Mouse (Mus musculus) layer of hippocampus, adult 2 months (tissue): ENCODE results near the gene Rrp7a. TPM values are rescaled to one million over a fixed set of nuclear protein-coding genes. Genes with fewer than 3 reads are reported as not detected.

Source experiments
- DNase-seq, 2 experiments: peaks; one replicate each; pipeline ENCODE4 v3.0.0; 2022; ENCODE audit warnings: low spot score in 2 of 2
- H3K27ac ChIP-seq: fragments of 200-600 bp; 2 replicates; pipeline ENCODE4 v1.8.1; 2022
- H3K4me3 ChIP-seq: fragments of 200-600 bp; 2 replicates; pipeline ENCODE4 v1.8.1; 2022; ENCODE audit warnings: mild to moderate bottlenecking
- CTCF ChIP-seq: fragments of 200-600 bp; conservative IDR thresholded peaks from 2 replicates; pipeline ENCODE4 v1.8.1; 2022; ENCODE audit warnings: antibody characterized with exemption, mild to moderate bottlenecking, moderate library complexity
- long read RNA-seq, 2 experiments: library from polyadenylated mRNA; stranded (forward); transcript quantifications; one replicate each; pipeline ENCODE4 v2.0.0; 2021; ENCODE audit warnings: borderline mapping rate in 2 of 2
- total RNA-seq, 2 experiments: library from RNA; stranded (reverse); gene quantifications; 2 replicates each; pipeline ENCODE4 v1.2.3; 2021

Gene Rrp7a
- total RNA-seq = 100 to 1,000 TPM; 144 to 151 TPM
- long read RNA-seq, experiment 1, full-length matches to known transcripts = 122 of 135 reads
- long read RNA-seq, experiment 1, partial matches to known transcripts = 0 of 135 reads
- long read RNA-seq, experiment 1, other reads (novel, unspliced or antisense) = 13 of 135 reads
- long read RNA-seq, experiment 2, full-length matches to known transcripts = 171 of 188 reads
- long read RNA-seq, experiment 2, partial matches to known transcripts = 2 of 188 reads
- long read RNA-seq, experiment 2, other reads (novel, unspliced or antisense) = 15 of 188 reads

DNA sequence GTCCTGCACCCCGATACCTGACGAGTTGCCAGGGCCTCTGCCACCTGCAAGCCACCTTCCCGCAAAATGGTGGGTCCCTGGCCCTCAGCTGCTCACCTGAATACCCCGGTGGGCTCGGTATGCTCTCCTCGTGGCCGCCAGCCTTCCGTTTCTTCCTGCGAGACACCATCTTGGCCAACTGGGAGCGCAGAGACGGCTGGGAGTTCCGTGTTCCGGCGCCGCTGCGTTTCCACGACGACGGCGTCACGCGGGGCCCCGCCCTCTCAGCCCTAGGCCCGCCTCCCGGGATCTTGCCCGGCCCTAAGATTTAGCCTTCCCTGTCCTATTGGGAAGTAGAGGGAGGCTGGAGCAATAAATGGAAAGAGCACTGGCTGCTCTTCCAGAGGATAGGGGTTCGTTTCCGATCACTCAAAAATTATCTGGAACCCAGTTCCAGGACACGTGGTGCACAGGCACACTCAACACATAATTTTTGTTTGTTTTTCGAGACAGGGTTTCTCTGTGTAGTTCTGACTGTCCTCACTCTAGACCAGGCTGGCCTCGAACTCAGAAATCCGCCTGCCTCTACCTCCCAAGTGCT lies at the start of gene Rrp7a:
Gene Rrp7a (minus strand): TSS at position 236 of the 580 bp plus-strand sequence.
- DNase-seq = peak; percentile 93 to 97
- 0 out of 2 replicates have a peak, but pooled peaks have one; percentile 1 for TF ChIP-seq CTCF
- Histone ChIP-seq H3K27ac (peak within 1 kb of the TSS; percentile 95), H3K4me3 (peak within 1 kb of the TSS; percentile 99)

DNA sequence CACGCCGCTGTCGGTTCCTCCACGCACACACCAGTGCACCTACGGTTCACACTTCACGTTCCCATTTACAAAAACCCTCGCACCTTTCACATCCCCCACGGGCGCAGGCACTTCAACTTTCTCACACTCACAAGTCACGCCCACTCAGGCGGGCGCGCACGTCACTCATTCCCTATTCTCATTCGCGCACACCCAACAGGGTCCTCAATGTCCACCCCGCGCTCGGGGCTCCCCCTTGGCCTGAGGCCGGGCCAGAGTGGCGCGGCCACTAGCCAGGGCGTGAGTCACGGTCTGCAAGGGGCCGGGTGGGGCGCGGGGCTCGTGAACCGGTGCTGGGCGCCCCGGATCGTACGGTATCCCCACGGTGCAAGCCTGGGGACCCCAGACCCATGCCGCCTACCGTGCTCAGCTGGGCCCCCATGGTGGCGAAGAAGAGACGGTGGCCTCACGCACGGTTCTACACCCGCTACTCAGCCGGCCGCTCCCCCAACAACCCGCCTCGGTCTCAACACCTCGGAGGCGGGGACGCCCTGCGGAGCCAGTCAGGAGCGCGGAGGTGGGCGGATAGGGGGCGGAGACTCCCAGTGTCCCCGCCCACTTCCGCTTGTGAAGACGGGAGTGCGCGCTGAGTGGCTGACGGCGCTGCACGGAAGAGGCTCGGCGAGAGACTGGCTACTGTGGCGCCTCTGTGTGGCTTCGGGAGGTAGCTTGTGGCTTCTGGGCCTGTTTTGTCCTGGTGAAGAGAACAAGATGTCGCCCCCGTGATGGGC lies 49.3 kb upstream of the Rrp7a start:
- peak overlapping the region; percentile 96 for H3K27ac ChIP-seq
- peak; percentile 96 to 97 for DNase-seq
- peak; percentile 65 for TF ChIP-seq CTCF
- H3K4me3 ChIP-seq = peak overlapping the region; percentile 94

DNA sequence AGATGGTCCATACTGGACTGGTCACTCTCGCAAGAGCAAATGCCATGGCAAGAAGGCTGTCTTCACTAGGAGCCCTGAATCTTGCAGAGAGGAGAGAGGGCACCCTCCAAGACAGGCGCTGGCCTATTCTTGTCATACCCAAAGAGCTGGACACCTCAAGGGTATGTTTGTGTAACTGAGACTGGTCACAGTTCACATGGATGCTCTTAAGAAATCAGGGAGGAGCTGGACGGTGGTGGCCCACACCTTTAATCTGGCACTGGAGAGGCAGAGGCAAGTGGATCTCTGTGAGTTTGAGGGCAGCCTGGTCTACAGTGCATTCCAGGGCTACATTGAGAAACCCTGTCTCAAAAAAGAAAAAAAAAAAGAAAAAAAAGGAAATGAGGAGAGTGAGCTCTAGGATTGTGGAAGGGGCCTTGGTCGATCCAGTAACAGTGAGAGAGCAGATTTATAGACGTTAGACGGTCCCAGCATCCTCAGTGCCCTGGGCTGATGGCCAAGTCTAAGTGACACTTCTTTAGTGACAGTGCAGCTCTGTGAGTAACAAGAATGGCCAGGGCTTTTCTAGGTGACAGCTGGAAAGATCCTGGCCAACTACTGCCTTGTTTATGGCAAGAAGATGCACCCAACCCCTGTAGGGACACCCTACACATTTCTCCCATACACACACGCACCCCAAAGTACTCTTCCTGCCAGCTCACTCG lies 48.5 kb upstream of the Rrp7a start:
- Histone ChIP-seq H3K4me3 (peak overlapping the region; percentile 94), H3K27ac (peak overlapping the region; percentile 96; the same call in 1 of the 2 replicates)
- no peak for TF ChIP-seq CTCF
- DNase-seq = no peak

DNA sequence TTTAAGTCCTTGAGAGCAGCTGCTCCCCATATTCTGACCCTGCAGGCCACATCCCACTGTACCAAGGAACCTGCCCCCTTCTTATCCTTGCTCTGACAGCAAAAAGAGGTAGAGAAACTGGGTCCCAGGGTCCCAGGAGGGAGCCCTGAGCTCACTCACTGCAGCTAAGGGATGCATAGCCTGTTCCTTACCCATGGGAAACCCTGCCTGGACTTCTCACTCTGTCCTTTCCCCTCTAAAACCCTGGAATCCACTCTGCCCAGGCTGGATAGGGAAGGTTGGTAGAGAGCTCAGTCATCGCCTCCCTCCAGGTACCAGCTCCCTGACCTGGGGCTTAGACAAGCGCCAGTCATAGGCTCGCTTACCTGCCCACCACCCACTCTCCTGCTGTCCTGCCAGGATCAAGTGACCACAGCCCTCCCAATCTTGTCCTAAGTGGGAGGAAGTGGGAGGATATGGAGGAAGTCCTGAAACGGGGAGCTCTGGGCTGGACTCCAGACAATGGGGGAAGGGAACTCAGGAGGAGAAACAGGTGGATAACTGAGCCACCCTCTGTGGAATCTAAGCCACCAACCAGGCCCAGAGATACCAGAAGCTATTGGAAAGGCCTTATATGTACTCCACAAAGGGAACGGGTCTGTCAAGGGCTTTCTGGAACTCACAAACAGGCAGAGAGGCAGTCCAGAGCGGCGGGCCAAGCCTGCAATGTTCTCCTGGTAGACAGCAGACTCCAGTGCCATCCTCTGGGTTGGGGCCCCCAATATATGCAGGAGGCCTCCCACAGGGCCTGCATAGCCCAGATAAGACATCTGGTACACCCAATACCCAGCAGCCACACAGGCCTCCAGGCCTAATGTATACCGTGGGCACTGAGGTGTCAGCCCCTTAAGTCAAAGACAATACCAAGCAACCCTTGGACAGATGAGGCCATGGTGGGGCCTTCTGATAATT lies 47.4 kb upstream of the Rrp7a start:
- peak overlapping the region; percentile 43; the same call in 1 of the 2 replicates for H3K27ac ChIP-seq
- no peak overlapping the region for H3K4me3 ChIP-seq
- DNase-seq = no peak
- TF ChIP-seq CTCF = no peak

DNA sequence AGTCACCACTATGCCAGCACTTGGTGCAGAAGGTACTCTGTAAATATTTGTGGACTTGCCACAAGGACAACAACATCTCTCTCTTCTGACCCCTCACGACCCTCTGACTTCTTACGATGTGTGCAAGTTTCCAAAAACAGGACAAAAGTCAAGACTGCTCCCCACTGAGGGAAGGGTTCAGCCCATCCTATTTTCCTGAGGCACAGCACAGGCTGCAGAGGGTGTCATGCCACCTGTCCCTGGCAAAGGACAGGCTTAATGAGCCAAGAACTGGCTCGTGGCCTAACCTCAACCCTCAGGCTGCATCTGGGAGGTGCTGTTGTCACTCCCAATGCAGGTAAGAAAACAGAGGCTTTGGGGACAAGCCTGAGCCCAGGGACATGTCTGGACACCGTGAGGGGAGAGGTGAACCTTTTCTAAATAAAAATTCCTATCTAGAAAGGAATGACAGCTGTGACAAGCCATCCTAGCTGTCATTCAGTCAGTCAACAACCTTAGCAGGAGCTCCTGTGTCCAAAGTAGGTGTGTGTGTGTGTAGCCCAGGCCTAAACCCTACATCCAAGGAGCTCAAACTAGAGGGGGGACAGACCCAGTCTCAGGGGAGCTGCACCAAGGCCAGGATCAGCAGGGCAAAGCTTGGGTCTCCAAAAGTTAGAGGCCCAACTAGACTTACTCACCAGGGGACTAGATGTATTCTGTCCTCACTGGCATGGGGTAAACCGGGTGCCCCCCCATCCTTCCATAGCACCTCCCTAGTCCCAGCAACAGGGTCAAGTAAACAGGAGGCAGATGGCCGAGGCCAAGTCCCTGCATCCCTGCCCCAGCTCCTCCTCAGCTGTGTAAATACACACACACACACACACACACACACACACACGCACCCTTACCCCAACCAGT lies 46.5 kb upstream of the Rrp7a start:
- H3K4me3 ChIP-seq = no peak overlapping the region
- no peak for TF ChIP-seq CTCF
- H3K27ac ChIP-seq = no peak overlapping the region
- no peak for DNase-seq

DNA sequence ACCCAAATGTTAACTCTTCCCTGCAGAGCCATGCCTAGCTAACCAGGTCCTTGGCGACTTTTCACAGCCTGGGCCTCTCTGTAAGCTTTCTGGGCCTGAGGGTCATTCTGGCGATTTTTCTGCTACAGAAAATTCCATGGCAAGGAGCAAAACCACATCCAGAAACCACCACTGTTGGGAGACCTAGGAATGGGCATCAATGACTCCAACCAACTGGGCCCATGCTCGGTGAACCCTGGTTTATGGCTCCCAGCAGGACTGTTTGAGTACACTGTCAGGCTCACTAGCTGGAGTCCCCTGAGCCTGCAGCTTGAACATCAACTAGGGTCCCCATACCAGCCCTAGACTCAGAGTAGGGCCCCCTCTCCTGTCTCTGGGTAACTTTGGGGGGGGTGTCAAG lies 45.7 kb upstream of the Rrp7a start:
- DNase-seq = no peak
- no peak overlapping the region for H3K27ac ChIP-seq
- no peak for TF ChIP-seq CTCF
- H3K4me3 ChIP-seq = no peak overlapping the region

DNA sequence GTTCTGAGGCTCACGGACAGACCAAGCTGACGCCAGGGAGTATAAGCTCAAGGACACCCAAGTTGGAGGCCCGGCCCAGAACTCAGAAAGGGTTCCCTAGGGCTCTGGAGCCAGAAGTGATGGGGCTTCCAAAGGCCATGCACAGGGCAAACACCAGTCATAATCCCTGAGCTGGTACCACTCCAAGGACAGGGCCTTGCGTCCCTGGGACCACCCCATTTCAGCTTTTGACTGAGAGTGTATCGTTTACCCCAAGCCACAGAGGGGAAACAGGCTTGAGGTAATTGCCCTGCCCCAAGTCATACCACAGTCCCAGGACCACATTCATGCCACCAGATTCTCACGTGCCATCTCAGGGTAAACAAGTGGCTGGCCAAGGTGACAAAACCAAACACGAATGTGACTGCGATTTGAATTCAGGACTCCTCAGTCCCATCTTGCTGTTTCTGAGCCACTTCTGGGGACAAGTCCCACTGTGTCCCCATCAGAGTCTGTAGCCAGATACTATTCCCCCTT lies 45.0 kb upstream of the Rrp7a start:
- DNase-seq = no peak
- Histone ChIP-seq H3K4me3 (no peak overlapping the region), H3K27ac (peak overlapping the region; percentile 61; the same call in 1 of the 2 replicates)
- TF ChIP-seq CTCF = no peak

DNA sequence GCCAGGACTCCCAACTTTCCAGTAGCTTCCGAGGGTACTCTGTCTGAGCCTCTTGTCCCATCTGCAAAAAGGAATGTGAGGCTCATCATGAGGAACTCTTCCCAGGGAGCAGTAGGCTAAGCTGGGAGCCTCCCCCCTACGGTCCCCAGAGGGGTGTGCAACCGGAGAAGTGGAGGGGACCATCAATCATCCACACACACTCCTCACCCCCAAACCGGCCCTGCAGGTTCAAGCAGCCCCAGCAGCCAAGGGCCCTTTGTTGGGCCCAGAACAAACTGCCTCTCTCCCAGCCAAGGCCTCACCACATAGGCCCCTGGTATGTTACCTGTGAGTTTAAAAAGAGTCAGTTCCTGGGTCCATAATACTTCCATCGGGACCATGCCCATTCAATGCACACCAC lies 44.5 kb upstream of the Rrp7a start:
- TF ChIP-seq CTCF = no peak
- DNase-seq = no peak
- peak overlapping the region; percentile 61 for H3K27ac ChIP-seq
- H3K4me3 ChIP-seq = no peak overlapping the region

DNA sequence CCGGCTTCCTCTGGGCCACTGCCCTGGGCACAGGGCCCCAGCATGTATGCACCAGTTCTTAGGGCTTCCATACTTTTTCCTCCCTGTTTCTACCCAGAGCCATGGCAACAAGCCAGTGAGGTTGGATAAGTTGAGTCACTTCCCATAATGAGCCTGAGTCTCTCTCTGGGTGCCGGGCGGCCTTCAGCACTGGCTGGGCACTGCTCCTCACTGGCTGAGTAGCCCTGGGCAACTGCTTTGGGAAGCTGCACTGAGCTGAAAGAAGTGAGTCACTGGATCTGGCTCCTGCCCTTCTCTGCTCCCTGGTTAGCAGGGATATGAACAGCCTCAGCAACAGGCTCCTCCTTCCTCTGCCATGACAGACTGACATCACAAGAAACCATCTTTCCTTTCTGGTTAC lies 44.0 kb upstream of the Rrp7a start:
- no peak for TF ChIP-seq CTCF
- DNase-seq = no peak
- peak overlapping the region; percentile 61 for H3K27ac ChIP-seq
- no peak overlapping the region for H3K4me3 ChIP-seq

DNA sequence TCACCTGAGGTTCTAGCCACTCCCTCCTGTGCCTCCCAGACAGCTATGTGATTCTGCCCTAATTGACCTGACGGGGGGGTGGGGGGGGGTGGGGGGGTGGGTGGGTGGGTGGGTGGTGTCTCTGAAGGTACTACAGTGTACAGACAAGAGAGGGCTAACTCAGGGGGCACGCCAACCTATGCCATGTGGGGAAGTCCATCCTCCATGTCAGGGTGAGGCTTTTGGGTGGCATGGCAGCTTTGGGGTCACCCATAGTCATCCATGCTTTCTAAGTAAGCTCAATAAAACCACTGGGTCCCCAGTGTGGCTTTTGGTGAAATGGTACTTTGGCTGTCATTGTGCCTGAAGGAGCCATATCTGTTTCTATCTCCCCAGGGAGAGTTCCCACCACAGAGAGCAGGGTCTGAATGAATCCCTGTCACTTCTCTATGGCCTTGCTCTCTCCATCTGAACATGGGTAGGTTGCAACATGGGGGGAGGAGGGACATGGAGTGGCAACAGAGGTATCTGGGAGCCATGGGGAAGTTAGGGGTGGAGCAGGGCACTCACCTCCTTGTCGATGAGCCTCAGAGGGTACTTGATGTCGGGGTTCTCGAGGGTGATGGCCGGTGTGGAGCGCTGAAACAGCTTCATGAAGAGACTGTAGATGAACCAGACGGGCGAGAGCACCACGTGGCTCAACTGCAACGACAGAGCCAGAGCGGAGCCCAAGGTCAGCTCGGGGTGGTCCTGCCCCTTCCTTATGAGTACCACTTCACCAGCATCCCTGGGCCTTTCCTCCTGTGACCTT lies 43.1 kb upstream of the Rrp7a start:
- no peak for TF ChIP-seq CTCF
- no peak for DNase-seq
- no peak overlapping the region for H3K4me3 ChIP-seq
- no peak overlapping the region; the same call in 1 of the 2 replicates for H3K27ac ChIP-seq
